Mouse (Mus musculus): ENCODE results near the gene Cdk14. TPM values are rescaled to one million over a fixed set of nuclear protein-coding genes. Genes with fewer than 3 reads are reported as not detected.
"Not testable (repeated sequence)": the region's sequence is repeated elsewhere in the genome, so short reads cannot be mapped to it uniquely, and the experiment has no call there.

Cdk14 gene
- polyA plus RNA-seq, 1 experiment from 2014 or later, result 2.1 TPM

- no peak for DNase-seq (ENCODE audit: low spot score)
These were observed 52.6 kb downstream of the Cdk14 start for GRCm38 (mm10) chr5:5367550-5367949.

GRCm38 (mm10) chr5:5365285-5366076, 54.6 kb downstream of the Cdk14 start:
- no peak for DNase-seq (ENCODE audit: low spot score)

GRCm38 (mm10) chr5:5361684-5362083, 58.4 kb downstream of the Cdk14 start:
- no peak for DNase-seq (ENCODE audit: low spot score)

GRCm38 (mm10) chr5:5360338-5360737, 59.8 kb downstream of the Cdk14 start:
- no peak for DNase-seq (ENCODE audit: low spot score)

- no peak for DNase-seq (ENCODE audit: low spot score)
These were observed 60.2 kb downstream of the Cdk14 start for GRCm38 (mm10) chr5:5359915-5360314.

- no peak for DNase-seq (ENCODE audit: low spot score)
These were observed 60.7 kb downstream of the Cdk14 start for GRCm38 (mm10) chr5:5359370-5359769.

- no peak for DNase-seq (ENCODE audit: low spot score)
These were observed 61.9 kb downstream of the Cdk14 start for GRCm38 (mm10) chr5:5358019-5358717.

- DNase-seq (ENCODE audit: low spot score), result no peak
These were observed 65.3 kb downstream of the Cdk14 start for GRCm38 (mm10) chr5:5354684-5355368.

GRCm38 (mm10) chr5:5353946-5354345, 66.2 kb downstream of the Cdk14 start:
- no peak for DNase-seq (ENCODE audit: low spot score)

GRCm38 (mm10) chr5:5344646-5345045, 75.5 kb downstream of the Cdk14 start:
- no peak for DNase-seq (ENCODE audit: low spot score)

GRCm38 (mm10) chr5:5343741-5344140, 76.4 kb downstream of the Cdk14 start:
- DNase-seq (ENCODE audit: low spot score), result no peak

- DNase-seq (ENCODE audit: low spot score), result no peak
These were observed 76.8 kb downstream of the Cdk14 start for GRCm38 (mm10) chr5:5343267-5343666.

GRCm38 (mm10) chr5:5342410-5343137, 77.5 kb downstream of the Cdk14 start:
- DNase-seq (ENCODE audit: low spot score), result no peak

- DNase-seq (ENCODE audit: low spot score), result no peak
These were observed 78.5 kb downstream of the Cdk14 start for GRCm38 (mm10) chr5:5341611-5342010.

GRCm38 (mm10) chr5:5333916-5334315, 86.2 kb downstream of the Cdk14 start:
- DNase-seq (ENCODE audit: low spot score), result no peak

GRCm38 (mm10) chr5:5330926-5331460, 89.1 kb downstream of the Cdk14 start:
- DNase-seq (ENCODE audit: low spot score), result no peak

GRCm38 (mm10) chr5:5329018-5329417, 91.1 kb downstream of the Cdk14 start:
- not testable (repeated sequence) for DNase-seq (ENCODE audit: low spot score)

GRCm38 (mm10) chr5:5326716-5327115, 93.4 kb downstream of the Cdk14 start:
- no peak for DNase-seq (ENCODE audit: low spot score)

GRCm38 (mm10) chr5:5322699-5323098, 97.4 kb downstream of the Cdk14 start:
- DNase-seq (ENCODE audit: low spot score), result no peak

- no peak for DNase-seq (ENCODE audit: low spot score)
These were observed 99.5 kb downstream of the Cdk14 start for GRCm38 (mm10) chr5:5320506-5321181.

All from thymus, postnatal 0 days (tissue).